Mouse (Mus musculus): ENCODE measurements around the gene Rab15.
A peak's percentile ranks its signal among the peaks of the same experiment; 100 is the strongest.
"Not testable (repeated sequence)": the region's sequence is repeated elsewhere in the genome, so short reads cannot be mapped to it uniquely, and the experiment has no call there.

Gene Rab15

GRCm38 (mm10) chr12:76822651-76823041 lies at the start of gene Rab15:
TSS of gene Rab15 (minus strand) at chr12:76822908.
- no peak for DNase-seq (ENCODE audit: low read depth, low spot score)

GRCm38 (mm10) chr12:76869561-76869960 lies 46.9 kb upstream of the Rab15 start:
- no peak for DNase-seq (ENCODE audit: low read depth, low spot score)

GRCm38 (mm10) chr12:76868463-76869198 lies 45.9 kb upstream of the Rab15 start:
- DNase-seq (ENCODE audit: low read depth, low spot score): no peak

GRCm38 (mm10) chr12:76867586-76868280 lies 45.0 kb upstream of the Rab15 start:
- DNase-seq (ENCODE audit: low read depth, low spot score): peak; percentile 68

- no peak for DNase-seq (ENCODE audit: low read depth, low spot score)
These were observed 42.6 kb upstream of the Rab15 start for GRCm38 (mm10) chr12:76865266-76865665.

- no peak for DNase-seq (ENCODE audit: low read depth, low spot score)
These were observed 40.9 kb upstream of the Rab15 start for GRCm38 (mm10) chr12:76863651-76864050.

GRCm38 (mm10) chr12:76858788-76859187 lies 36.1 kb upstream of the Rab15 start:
- DNase-seq (ENCODE audit: low read depth, low spot score): not testable (repeated sequence)

GRCm38 (mm10) chr12:76857087-76857486 lies 34.4 kb upstream of the Rab15 start:
- DNase-seq (ENCODE audit: low read depth, low spot score): no peak

GRCm38 (mm10) chr12:76853378-76854142 lies 30.9 kb upstream of the Rab15 start:
- peak; percentile 65 for DNase-seq (ENCODE audit: low read depth, low spot score)

GRCm38 (mm10) chr12:76852419-76852818 lies 29.7 kb upstream of the Rab15 start:
- no peak for DNase-seq (ENCODE audit: low read depth, low spot score)

GRCm38 (mm10) chr12:76844346-76845061 lies 21.8 kb upstream of the Rab15 start:
- DNase-seq (ENCODE audit: low read depth, low spot score): peak; percentile 61

GRCm38 (mm10) chr12:76840081-76840480 lies 17.4 kb upstream of the Rab15 start:
- no peak for DNase-seq (ENCODE audit: low read depth, low spot score)

GRCm38 (mm10) chr12:76839298-76839697 lies 16.6 kb upstream of the Rab15 start:
- no peak for DNase-seq (ENCODE audit: low read depth, low spot score)

- DNase-seq (ENCODE audit: low read depth, low spot score): no peak
These were observed 15.3 kb upstream of the Rab15 start for GRCm38 (mm10) chr12:76837844-76838650.

- peak; percentile 97 for DNase-seq (ENCODE audit: low read depth, low spot score)
These were observed 14.6 kb upstream of the Rab15 start for GRCm38 (mm10) chr12:76837101-76837843.

- DNase-seq (ENCODE audit: low read depth, low spot score): peak; percentile 61
These were observed 10.0 kb upstream of the Rab15 start for GRCm38 (mm10) chr12:76832704-76833103.

GRCm38 (mm10) chr12:76825283-76825682 lies 2.6 kb upstream of the Rab15 start:
- no peak for DNase-seq (ENCODE audit: low read depth, low spot score)

- DNase-seq (ENCODE audit: low read depth, low spot score): peak; percentile 18
These were observed 582 bp downstream of the Rab15 start for GRCm38 (mm10) chr12:76822002-76822650.

- no peak for DNase-seq (ENCODE audit: low read depth, low spot score)
These were observed 2.1 kb downstream of the Rab15 start for GRCm38 (mm10) chr12:76820615-76821014.

GRCm38 (mm10) chr12:76819816-76820215 lies 2.9 kb downstream of the Rab15 start:
- DNase-seq (ENCODE audit: low read depth, low spot score): no peak
